Mouse (Mus musculus) urinary bladder, adult 18-20 months (tissue): ENCODE results near the gene Fam69a.
"Not testable (repeated sequence)": the region's sequence is repeated elsewhere in the genome, so short reads cannot be mapped to it uniquely, and the experiment has no call there.

Experiments used
- DNase-seq, 2 experiments: peaks; one replicate each; pipeline ENCODE4 v3.0.0; 2022; ENCODE audit warnings: low spot score in 2 of 2, mixed read lengths in 2 of 2

The Fam69a gene

GRCm38 (mm10) chr5:107947548-107947947, 39.3 kb downstream of the Fam69a start:
- DNase-seq = no peak

DNA sequence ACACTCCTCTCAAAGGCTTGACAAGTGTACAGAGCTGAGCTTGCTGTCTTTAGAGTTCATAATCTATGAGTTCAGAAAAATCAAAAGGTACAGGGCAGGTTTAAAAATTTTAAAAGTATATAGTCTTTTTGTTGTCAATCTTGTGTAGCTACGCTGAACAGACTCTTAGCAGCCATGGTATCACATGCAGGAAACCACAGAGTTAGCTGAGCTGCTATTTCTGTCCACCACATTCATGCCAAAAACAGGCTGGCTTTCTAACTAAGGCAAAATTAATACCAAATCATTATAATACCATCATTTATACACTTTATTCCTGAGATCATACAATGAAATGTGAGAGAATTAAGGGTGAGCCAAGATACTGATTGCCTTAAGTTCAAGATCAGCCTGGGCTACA, 40.4 kb downstream of the Fam69a start:
- no peak for DNase-seq

- DNase-seq = no peak
Measured at GRCm38 (mm10) chr5:107943526-107943925, 43.4 kb downstream of the Fam69a start.

DNA sequence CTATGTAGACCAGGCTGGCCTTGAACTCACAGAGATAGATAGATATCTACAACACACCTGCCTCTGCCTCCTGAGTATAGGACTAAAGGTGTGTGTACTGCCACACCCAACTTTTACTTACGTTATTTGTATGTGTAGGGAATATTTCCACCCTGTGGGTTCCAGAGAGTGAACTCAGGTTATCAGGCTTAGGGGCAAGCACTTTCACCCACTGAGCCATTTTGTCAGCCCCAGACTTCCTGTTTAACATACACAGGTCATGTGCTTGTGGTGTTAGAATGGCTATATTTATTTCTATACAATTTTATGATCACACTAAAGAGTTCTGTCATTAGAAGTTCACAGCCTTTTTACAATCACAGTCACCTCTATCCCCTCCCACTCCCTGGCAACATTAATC, 43.9 kb downstream of the Fam69a start:
- DNase-seq = no peak

GRCm38 (mm10) chr5:107941222-107941621, 45.7 kb downstream of the Fam69a start:
- no peak for DNase-seq

- DNase-seq = no peak
Measured at GRCm38 (mm10) chr5:107939701-107940100, 47.2 kb downstream of the Fam69a start.

DNA sequence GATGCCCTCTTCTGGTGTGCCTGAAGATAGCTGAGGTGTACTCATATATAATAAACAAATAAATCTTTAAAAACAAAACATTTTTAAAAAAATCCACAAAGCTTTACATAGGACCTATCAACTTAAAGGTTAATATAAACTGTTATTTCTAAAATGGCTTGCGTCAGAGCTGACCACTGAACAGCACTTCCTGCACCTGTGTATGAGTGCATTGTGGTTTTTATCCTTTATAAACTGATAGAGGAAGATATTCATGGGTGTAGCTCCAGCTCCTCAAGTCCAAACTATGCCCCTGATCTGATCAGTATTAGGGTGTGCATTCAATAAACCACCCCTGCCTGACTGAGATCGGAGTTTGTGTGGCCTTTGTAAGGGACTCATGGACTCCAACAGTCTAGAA, 48.0 kb downstream of the Fam69a start:
- no peak for DNase-seq

DNA sequence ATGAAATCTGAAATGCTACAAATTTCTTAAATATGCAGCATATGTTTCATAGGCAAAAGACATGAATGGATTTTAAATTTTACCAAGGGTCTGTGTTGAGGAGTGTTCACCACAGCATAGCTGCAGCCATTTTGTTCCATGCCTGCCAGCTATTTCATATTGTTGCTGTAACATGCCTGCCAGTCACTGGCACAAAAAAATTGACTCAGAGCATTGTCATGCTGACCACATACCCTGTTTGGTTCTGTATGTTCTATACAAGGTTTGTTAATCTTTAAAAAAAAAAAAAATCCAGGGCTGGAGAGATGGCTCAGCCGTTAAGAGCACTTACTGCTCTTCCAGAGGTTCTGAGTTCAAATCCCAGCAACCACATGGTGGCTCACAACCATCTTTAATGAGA, 48.4 kb downstream of the Fam69a start:
- DNase-seq = not testable (repeated sequence)

DNA sequence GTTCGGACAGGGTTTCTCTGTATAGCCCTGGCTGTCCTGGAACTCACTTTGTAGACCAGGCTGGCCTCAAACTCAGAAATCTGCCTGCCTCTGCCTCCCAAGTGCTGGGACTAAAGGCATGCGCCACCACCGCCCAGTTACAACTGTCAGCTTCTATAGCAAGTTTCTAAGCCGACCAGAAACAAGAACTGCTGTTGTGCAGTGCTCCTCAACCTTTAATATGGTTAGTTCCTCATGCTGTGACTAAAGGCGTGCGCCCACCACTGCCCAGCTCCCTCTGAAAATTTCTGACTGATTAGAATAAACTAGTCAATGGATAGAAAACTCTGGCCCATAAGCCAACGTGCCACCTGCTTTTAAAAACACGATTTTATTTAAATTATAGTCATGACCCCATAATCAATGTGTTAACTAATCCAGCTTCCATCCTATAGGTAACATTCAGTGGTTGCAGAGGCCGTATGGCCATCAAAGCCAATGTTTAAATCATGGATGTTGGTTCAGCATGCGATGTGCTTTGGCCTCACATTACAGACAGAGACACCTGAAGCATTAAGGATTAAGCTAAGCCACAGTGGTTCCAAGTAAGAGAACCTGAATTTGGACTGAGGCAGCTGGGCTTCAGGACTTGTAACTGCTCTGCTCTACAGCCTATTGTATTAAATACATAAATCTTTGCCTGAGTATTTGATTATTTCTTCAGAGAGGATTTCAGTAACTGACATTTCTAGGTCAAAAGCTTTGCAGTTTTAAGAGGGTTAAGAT, 50.1 kb downstream of the Fam69a start:
- no peak for DNase-seq

DNA sequence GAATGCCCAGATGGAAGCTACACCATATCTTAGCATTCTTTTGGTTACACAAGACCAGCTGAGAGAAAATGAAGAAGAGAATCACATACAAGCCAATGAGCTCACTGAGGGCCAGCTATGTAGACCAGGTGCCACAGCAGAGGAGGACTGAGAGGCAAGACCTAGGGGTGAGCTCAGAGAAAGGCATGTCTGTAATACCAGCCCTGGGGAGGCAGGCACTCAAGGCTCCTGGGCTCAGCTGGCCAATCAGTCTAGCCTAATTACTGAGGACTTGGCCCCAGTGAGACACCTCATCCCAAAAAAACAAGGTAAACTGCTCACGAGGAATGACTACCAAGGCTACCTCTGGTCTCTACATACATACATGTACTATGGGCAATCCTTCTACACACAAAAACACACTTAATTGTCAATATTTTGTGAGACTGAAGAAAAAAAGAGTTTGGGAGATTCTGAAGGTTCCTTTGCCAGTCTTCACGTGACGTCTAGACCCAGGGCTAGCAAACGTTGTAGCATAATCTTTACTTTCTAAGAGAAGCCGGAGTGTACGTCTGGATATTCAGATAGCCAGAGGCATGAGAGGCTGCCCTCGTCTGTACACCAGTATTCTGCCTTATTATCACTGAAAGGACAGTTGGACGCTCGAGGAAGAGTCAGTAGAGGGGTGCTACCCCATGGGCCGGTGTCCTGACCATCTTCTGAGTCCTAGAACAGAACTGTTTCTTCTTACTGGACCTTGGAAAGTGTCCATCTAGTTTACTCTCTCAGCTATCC, 51.9 kb downstream of the Fam69a start:
- DNase-seq = no peak

- no peak for DNase-seq
Measured at GRCm38 (mm10) chr5:107933202-107933974, 53.5 kb downstream of the Fam69a start.

DNA sequence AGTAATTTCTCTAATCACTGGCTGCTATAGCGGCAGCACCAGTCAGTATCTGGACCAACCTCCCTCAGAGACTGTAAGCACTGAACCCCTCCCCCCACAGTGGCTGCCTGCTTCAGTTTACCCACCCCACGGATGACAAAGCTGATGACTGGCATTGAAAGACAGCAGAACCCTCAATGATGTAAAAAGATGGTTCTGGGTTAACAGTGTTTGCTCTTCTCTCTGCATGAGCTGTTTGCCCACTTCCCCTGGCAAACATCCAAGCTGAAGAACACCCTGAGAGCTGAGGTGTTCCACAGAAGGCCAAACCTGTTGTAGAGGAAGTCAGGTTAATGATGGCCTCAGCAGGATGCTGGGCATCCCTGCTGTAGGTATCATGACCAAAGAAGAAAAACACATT, 54.3 kb downstream of the Fam69a start:
- DNase-seq = no peak

DNA sequence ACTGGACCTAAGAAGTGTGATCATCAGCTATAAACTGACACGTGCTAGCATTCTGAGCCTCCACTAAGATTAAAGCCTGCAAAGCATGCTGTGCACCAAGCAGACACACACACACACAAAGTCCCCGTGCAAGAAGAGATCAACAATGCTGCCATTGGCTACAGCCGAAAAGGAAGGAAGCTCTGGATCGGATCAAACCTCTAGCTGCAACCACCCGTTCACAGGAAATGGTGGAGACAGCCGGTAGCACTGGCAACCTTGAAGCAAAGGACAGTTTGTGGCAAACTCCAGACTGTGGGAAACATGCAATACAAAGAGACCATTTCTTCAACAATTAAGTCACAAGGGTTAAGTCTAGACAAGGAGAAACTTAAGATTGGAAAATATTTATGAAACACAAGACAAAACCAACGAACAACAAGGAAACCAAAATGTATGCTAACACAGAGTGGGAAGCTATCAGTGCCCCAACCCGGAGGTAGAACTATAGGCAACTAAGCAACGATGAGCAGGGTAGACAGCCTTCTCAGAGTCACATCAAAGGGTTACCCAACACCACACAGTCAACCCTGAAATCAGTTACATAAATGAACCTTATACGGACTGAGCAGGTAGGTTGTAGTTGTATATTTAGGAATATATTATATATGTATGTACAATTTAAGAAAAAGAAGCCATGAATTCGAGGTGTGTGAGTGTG, 60.2 kb downstream of the Fam69a start:
- DNase-seq = no peak

GRCm38 (mm10) chr5:107924564-107924963, 62.3 kb downstream of the Fam69a start:
- DNase-seq = no peak

- DNase-seq = no peak
Measured at GRCm38 (mm10) chr5:107922836-107923235, 64.0 kb downstream of the Fam69a start.

DNA sequence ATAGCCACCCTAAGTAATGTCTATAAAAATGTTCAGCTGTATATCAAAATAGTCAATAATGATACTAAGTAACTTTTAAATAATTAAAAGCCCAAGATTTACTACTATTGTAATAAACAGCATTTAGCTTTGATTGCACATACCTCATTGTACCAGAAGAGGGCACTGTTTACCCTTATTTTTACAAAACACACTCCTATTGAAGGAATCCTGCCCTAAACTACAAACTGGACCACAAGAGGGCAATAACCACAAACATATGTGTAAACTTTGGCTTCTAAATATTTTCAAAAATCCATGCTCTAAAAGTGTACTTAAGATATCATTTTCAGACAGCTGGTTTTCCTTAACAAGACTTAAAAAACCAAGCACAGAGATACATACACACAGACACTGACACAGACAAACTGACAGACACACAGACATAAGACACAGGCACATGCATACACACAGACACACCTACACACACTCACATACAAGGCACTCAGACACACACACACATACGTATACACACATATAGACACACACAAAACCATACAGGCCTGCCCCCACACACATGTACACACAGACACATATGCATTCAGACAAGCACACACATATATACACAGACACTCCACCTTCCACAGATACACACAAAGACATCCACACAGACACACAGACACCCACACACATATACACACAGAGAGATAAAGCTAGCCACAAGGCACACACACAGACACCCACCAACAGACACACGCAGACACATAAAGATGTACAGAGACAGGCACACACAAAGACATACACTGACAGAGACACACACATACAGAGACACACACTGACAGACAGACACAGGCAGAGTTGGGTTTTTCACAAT, 65.3 kb downstream of the Fam69a start:
- DNase-seq = no peak

- no peak for DNase-seq
Measured at GRCm38 (mm10) chr5:107915280-107915679, 71.6 kb downstream of the Fam69a start.

DNA sequence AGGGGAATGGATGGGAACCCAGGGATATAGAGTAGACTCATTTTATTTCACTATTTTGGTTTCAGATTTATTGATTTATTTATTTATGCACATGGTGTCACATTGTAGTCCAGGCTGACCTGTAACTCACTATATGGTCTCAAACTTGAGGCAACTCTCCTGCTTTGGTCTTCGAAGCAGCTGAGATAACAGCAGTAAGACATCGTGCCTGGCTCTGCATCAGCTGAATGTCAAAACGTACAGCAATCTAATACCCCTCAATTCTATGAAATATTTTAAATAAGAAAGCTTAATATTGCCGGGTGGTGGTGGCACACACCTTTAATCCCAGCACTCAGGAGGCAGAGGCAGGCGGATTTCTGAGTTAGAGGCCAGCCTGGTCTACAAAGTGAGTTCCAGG, 75.9 kb downstream of the Fam69a start:
- no peak for DNase-seq

DNA sequence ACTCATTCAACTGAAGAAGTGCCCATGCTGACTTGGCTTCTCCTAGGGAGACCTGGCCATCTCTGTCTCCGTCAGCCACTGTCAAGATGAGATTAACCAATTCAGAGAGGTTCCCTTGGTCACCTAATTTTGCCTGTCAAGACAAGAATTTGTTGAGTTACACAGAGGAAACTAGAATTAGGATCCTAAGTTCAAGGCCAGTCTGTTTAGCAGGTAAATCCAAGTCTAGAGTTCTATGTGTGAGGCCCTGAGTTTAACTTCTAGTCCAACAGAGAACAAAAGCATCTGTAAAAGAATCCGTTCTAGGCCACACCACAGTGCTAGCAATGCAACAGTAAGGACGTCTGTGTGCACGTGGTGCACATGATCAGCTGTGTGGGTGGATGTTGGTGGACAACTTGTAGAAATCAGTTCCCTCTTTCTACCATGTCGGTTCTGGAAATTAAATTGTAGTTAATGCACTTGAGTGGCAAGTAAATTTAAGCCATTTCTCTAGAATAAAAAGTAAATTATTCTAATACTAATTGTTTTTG, 76.7 kb downstream of the Fam69a start:
- no peak for DNase-seq

- no peak for DNase-seq
Measured at GRCm38 (mm10) chr5:107909668-107910067, 77.2 kb downstream of the Fam69a start.
